Mouse (Mus musculus): ENCODE results near the gene Bloc1s3.

- TF ChIP-seq CTCF (IDR thresholded peaks at IDR 0.05; ENCODE audit: insufficient read depth, low read length) (0 out of 2 replicates have a peak, but pooled peaks have one; percentile 5), POLR2A (IDR thresholded peaks at IDR 0.05; ENCODE audit: borderline replicate concordance, extremely low read depth, low read depth, low read length) (no peak)
These were observed 15.7 kb upstream of the Bloc1s3 start for GRCm38 (mm10) chr7:19523757-19524419.
